Mouse (Mus musculus) embryonic facial prominence, embryonic 14.5 days (tissue): ENCODE results near the gene Ttc7. TPM values are rescaled to one million over a fixed set of nuclear protein-coding genes. Genes with fewer than 3 reads are reported as not detected.

Experiments used
- ATAC-seq: fragments of 200-750 bp; cut with Nextera tagmentation; 2 replicates; pipeline ENCODE4 v1.8.0; 2017; ENCODE audit warnings: low read depth, moderate number of reproducible peaks, moderate TSS enrichment
- DNase-seq: peaks from one replicate; pipeline ENCODE4 v3.0.0-alpha.2; 2015; ENCODE audit warnings: low spot score
- H3K27ac ChIP-seq: fragments of 300-500 bp; sonication (generic); replicated peaks from 2 replicates; pipeline ENCODE4 v1.5.1; 2014; ENCODE audit warnings: low read depth, mild to moderate bottlenecking, low read length, moderate library complexity
- H3K27me3 ChIP-seq: fragments of 300-500 bp; sonication (generic); replicated peaks from 2 replicates; pipeline ENCODE4 v1.6.1; 2014; ENCODE audit warnings: low read length; ENCODE audit not compliant: control insufficient read depth, insufficient read depth
- H3K36me3 ChIP-seq: fragments of 300-500 bp; sonication (generic); 2 replicates; pipeline ENCODE4 v1.6.1; 2014; ENCODE audit warnings: low read length, mixed read lengths; ENCODE audit not compliant: control insufficient read depth, insufficient read depth
- H3K4me1 ChIP-seq: fragments of 300-500 bp; sonication (generic); 2 replicates; pipeline ENCODE4 v1.6.1; 2014; ENCODE audit warnings: antibody characterized with exemption, low read length; ENCODE audit not compliant: control insufficient read depth, insufficient read depth
- H3K4me2 ChIP-seq: fragments of 300-500 bp; sonication (generic); 2 replicates; pipeline ENCODE4 v1.6.1; 2014; ENCODE audit warnings: low read depth, mild to moderate bottlenecking, low read length, moderate library complexity, mixed read lengths
- H3K4me3 ChIP-seq: fragments of 300-500 bp; sonication (generic); 2 replicates; pipeline ENCODE4 v1.5.1; 2014; ENCODE audit warnings: low read depth, mild to moderate bottlenecking, low read length
- H3K9ac ChIP-seq: fragments of 300-500 bp; sonication (generic); 2 replicates; pipeline ENCODE4 v1.6.1; 2014; ENCODE audit warnings: low read depth, mild to moderate bottlenecking, low read length, moderate library complexity, mixed read lengths
- H3K9me3 ChIP-seq: fragments of 300-500 bp; sonication (generic); 2 replicates; pipeline ENCODE4 v1.6.1; 2016; ENCODE audit warnings: low read length; ENCODE audit not compliant: control insufficient read depth
- WGBS: fragments of 180-500 bp; shearing (Covaris S2); extraction: QIAGEN DNeasy Blood & Tissue Kit; methylation state at CpG from one replicate; pipeline ENCODE4 v1.1.7; 2014; 5-methylcytosine and 5-hydroxymethylcytosine counted together
- polyA plus RNA-seq: library from polyadenylated mRNA; unstranded; fragments of >200 nt; fragmentation: Nextera tagmentation; extraction: Ambion mirVana; gene quantifications from 2 replicates; pipeline ENCODE4 v1.2.1, GENCODE M21; 2014

The Ttc7 gene
- polyA plus RNA-seq, 1 experiment from 2014 or later, result 10.2 TPM

- H3K4me2 ChIP-seq, result no peak overlapping the region
- ATAC-seq, result no peak
- no peaks in the 10 kb centered on the region for H3K9me3 ChIP-seq
- H3K9ac ChIP-seq, result no peak overlapping the region
- no peak overlapping the region for H3K4me3 ChIP-seq
- no peaks in the 10 kb centered on the region for H3K27me3 ChIP-seq
- no peaks in the 10 kb centered on the region for H3K36me3 ChIP-seq
- 76% methylated on average over 6 of the region's 6 CpGs for WGBS
- peaks cover 34% of the 10 kb centered on the region for H3K4me1 ChIP-seq
- no peak overlapping the region for H3K27ac ChIP-seq
- no peak for DNase-seq
Measured at GRCm38 (mm10) chr17:87332887-87333286, 50.2 kb downstream of the Ttc7 start.

DNA sequence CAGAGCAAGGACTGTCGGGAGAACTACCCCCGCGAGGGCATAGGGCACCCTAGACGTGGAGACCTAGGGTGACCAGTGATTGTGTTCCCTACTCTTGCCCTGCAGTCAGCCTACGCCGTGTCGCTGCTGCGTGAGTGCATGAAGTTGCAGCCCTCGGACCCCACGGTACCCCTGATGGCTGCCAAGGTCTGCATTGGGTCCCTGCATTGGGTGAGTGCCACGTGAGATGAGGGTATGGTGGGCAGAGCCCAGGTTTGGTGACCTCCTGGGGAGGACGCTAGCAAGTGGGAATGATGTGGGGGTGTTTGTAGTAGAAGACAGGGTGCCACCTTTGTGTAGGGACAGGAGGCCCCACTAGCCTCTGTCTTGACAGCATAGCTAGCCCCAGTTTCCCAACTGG lies 51.5 kb downstream of the Ttc7 start:
- no peak overlapping the region for H3K9ac ChIP-seq
- WGBS, result over 99% methylated on average over 12 of the region's 12 CpGs
- H3K9me3 ChIP-seq, result no peaks in the 10 kb centered on the region
- no peak overlapping the region for H3K4me3 ChIP-seq
- peaks cover 29% of the 10 kb centered on the region for H3K4me1 ChIP-seq
- DNase-seq, result no peak
- no peaks in the 10 kb centered on the region for H3K27me3 ChIP-seq
- H3K27ac ChIP-seq, result no peak overlapping the region
- no peak for ATAC-seq
- no peaks in the 10 kb centered on the region for H3K36me3 ChIP-seq
- H3K4me2 ChIP-seq, result no peak overlapping the region

- Histone ChIP-seq H3K4me3 (no peak overlapping the region), H3K4me2 (no peak overlapping the region), H3K4me1 (peaks cover 25% of the 10 kb centered on the region), H3K9me3 (no peaks in the 10 kb centered on the region), H3K27me3 (no peaks in the 10 kb centered on the region), H3K9ac (no peak overlapping the region), H3K36me3 (no peaks in the 10 kb centered on the region), H3K27ac (no peak overlapping the region)
- 73% methylated on average over 14 of the region's 14 CpGs for WGBS
- DNase-seq (peak; percentile 70), ATAC-seq (no peak)
Measured at GRCm38 (mm10) chr17:87335152-87335551, 52.5 kb downstream of the Ttc7 start.

GRCm38 (mm10) chr17:87335727-87336126 lies 53.0 kb downstream of the Ttc7 start:
- H3K9ac ChIP-seq, result no peak overlapping the region

GRCm38 (mm10) chr17:87336910-87337309 lies 54.2 kb downstream of the Ttc7 start:
- Histone ChIP-seq H3K36me3 (no peaks in the 10 kb centered on the region), H3K27ac (no peak overlapping the region), H3K4me1 (peaks cover 8% of the 10 kb centered on the region), H3K27me3 (no peaks in the 10 kb centered on the region), H3K9me3 (no peaks in the 10 kb centered on the region), H3K4me3 (no peak overlapping the region), H3K4me2 (no peak overlapping the region), H3K9ac (no peak overlapping the region)
- no peak for ATAC-seq
- no peak for DNase-seq
- 78% methylated on average over 12 of the region's 12 CpGs for WGBS

More at GRCm38 (mm10) chr17:87335727-87336126, 53.0 kb downstream of the Ttc7 start:
- Histone ChIP-seq H3K9me3 (no peaks in the 10 kb centered on the region), H3K27ac (no peak overlapping the region), H3K4me3 (no peak overlapping the region), H3K27me3 (no peaks in the 10 kb centered on the region), H3K36me3 (no peaks in the 10 kb centered on the region), H3K4me2 (no peak overlapping the region), H3K4me1 (peaks cover 19% of the 10 kb centered on the region)
- WGBS, result 70% methylated on average over 2 of the region's 2 CpGs
- DNase-seq, result no peak
- ATAC-seq, result no peak

DNA sequence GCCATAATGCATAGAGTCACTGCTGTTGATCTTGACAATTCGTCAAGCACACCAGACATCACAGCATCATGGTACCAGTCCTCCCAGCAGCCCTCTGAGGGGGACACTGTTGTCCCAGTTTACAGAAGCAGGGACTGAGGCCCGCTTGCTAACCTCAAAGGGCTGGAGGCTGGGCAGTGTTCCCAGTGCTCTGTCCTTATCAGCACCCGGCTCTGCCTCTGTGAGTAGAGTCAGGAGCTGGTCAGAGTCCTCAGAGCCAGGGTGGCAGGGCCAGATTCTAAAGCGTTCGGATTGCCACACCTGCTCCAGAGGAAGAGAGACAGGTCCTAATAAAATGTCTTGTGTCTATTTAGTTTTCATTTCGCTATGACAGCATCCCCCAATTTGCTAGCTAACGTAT lies 55.0 kb downstream of the Ttc7 start:
- DNase-seq (no peak), ATAC-seq (no peak)
- H3K4me3 ChIP-seq, result no peak overlapping the region
- 87% methylated on average over 7 of the region's 7 CpGs for WGBS
- H3K4me1 ChIP-seq, result peaks cover 2% of the 10 kb centered on the region; the same call in 1 of the 2 replicates
- no peak overlapping the region for H3K4me2 ChIP-seq
- no peaks in the 10 kb centered on the region for H3K9me3 ChIP-seq
- no peak overlapping the region for H3K27ac ChIP-seq
- no peaks in the 10 kb centered on the region for H3K36me3 ChIP-seq
- no peak overlapping the region for H3K9ac ChIP-seq
- no peaks in the 10 kb centered on the region for H3K27me3 ChIP-seq

GRCm38 (mm10) chr17:87339122-87339521 lies 56.4 kb downstream of the Ttc7 start:
- Histone ChIP-seq H3K4me2 (no peak overlapping the region), H3K9ac (no peak overlapping the region), H3K36me3 (no peaks in the 10 kb centered on the region), H3K4me1 (no peaks in the 10 kb centered on the region; the same call in 1 of the 2 replicates), H3K4me3 (no peak overlapping the region), H3K27me3 (no peaks in the 10 kb centered on the region), H3K9me3 (no peaks in the 10 kb centered on the region), H3K27ac (no peak overlapping the region)
- no peak for DNase-seq
- WGBS, result 80% methylated on average over 1 of the region's 1 CpGs
- ATAC-seq, result no peak

DNA sequence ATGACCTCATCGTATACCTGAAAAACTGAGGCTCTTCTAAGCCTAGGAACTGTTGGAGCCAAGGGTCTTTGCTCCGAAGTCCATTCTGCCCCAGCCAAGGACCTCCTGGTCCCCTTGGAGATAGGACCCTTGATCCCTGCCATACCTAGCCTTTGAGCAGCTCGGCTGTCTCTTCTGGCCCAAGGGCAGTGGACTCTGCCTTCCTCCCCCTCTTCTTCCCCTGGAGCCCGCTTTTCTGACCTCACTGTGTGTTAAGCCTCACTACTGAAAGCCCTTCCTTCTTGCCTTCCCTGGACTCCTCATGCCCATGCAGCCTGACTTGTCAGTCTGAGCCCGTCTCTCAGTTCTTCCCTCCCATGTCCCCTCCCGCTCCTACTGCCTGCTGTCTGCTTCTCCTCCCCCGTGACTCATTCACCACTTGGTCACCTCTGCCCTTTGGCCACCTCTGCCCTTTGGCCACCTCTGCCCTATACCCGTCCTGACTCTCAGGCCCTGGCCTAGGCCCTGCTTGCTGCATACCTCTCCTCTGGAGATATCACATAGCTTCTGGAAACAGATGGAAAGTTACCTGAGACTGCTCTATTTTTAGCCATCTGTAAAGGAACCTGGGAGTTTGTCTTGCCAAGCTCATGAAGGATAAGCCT lies 60.5 kb downstream of the Ttc7 start:
- Histone ChIP-seq H3K27me3 (no peaks in the 10 kb centered on the region), H3K27ac (no peak overlapping the region), H3K9me3 (no peaks in the 10 kb centered on the region), H3K4me3 (no peak overlapping the region), H3K4me2 (no peak overlapping the region), H3K36me3 (no peaks in the 10 kb centered on the region), H3K9ac (no peak overlapping the region), H3K4me1 (no peaks in the 10 kb centered on the region)
- no peak for ATAC-seq
- 62% methylated on average over 8 of the region's 8 CpGs for WGBS
- no peak for DNase-seq
